Mouse (Mus musculus): ENCODE measurements at regions not wholly inside any gene's neighbourhood (a gene's known extent, or its start where the extent isn't known, plus 50 kb on each side); places are given as distances from the start of the nearest gene placed in this dataset.

GRCm38 (mm10) chr2:168834771-168835170, 67.0 kb upstream of the Sall4 start:
- TF ChIP-seq POLR2A (IDR thresholded peaks at IDR 0.05; ENCODE audit: extremely low read depth, insufficient read depth, low read length) (no peak), CTCF (IDR thresholded peaks at IDR 0.05; ENCODE audit: low read depth, low read length) (no peak)
